Mouse (Mus musculus) CD4-positive, CD25-positive, alpha-beta regulatory T cell, adult 4 months (primary cell): Measurements from ENCODE around the gene Zfp462. TPM values are rescaled to one million over a fixed set of nuclear protein-coding genes. Genes with fewer than 3 reads are reported as not detected.
"Not testable (repeated sequence)": the region's sequence is repeated elsewhere in the genome, so short reads cannot be mapped to it uniquely, and the experiment has no call there.

Experiments used
- ATAC-seq: one replicate; pipeline ENCODE4 v1.8.0; 2017
- polyA plus RNA-seq, 2 experiments: library from polyadenylated mRNA; unstranded; fragments of 100-300 nt; shearing (Covaris generic); gene quantifications; one replicate each; pipeline ENCODE4 v1.2.1; 2017

Gene Zfp462
- polyA plus RNA-seq, result not detected

- ATAC-seq, result no peak
Measured at GRCm38 (mm10) chr4:54944921-54945430, at the start of gene Zfp462. Zfp462 (plus strand) TSS chr4:54945048.

GRCm38 (mm10) chr4:54896017-54896416, 48.8 kb upstream of the Zfp462 start:
- ATAC-seq, result no peak

GRCm38 (mm10) chr4:54904641-54905040, 40.2 kb upstream of the Zfp462 start:
- ATAC-seq, result no peak

GRCm38 (mm10) chr4:54905399-54905953, 39.4 kb upstream of the Zfp462 start:
- ATAC-seq, result no peak

GRCm38 (mm10) chr4:54910300-54910699, 34.5 kb upstream of the Zfp462 start:
- ATAC-seq, result no peak

- no peak for ATAC-seq
Measured at GRCm38 (mm10) chr4:54918276-54918675, 26.6 kb upstream of the Zfp462 start.

GRCm38 (mm10) chr4:54923386-54923785, 21.5 kb upstream of the Zfp462 start:
- ATAC-seq, result no peak

GRCm38 (mm10) chr4:54924306-54924705, 20.5 kb upstream of the Zfp462 start:
- ATAC-seq, result no peak

- ATAC-seq, result not testable (repeated sequence)
Measured at GRCm38 (mm10) chr4:54926456-54926855, 18.4 kb upstream of the Zfp462 start.

- ATAC-seq, result not testable (repeated sequence)
Measured at GRCm38 (mm10) chr4:54927321-54928062, 17.4 kb upstream of the Zfp462 start.

- no peak for ATAC-seq
Measured at GRCm38 (mm10) chr4:54929686-54930085, 15.2 kb upstream of the Zfp462 start.

GRCm38 (mm10) chr4:54932668-54933067, 12.2 kb upstream of the Zfp462 start:
- ATAC-seq, result no peak

GRCm38 (mm10) chr4:54937161-54937560, 7.7 kb upstream of the Zfp462 start:
- no peak for ATAC-seq

GRCm38 (mm10) chr4:54945603-54946445, 976 bp downstream of the Zfp462 start:
- ATAC-seq, result no peak

- no peak for ATAC-seq
Measured at GRCm38 (mm10) chr4:54946662-54947055, 1.8 kb downstream of the Zfp462 start.

- ATAC-seq, result no peak
Measured at GRCm38 (mm10) chr4:54947056-54947990, 2.5 kb downstream of the Zfp462 start.

- ATAC-seq, result no peak
Measured at GRCm38 (mm10) chr4:54947991-54948615, 3.3 kb downstream of the Zfp462 start.

GRCm38 (mm10) chr4:54948616-54949560, 4.0 kb downstream of the Zfp462 start:
- no peak for ATAC-seq

- no peak for ATAC-seq
Measured at GRCm38 (mm10) chr4:54949561-54949940, 4.7 kb downstream of the Zfp462 start.

- ATAC-seq, result no peak
Measured at GRCm38 (mm10) chr4:54950136-54950535, 5.3 kb downstream of the Zfp462 start.
